Mouse (Mus musculus): Measurements from ENCODE around the gene Rfng. TPM values are rescaled to one million over a fixed set of nuclear protein-coding genes. Genes with fewer than 3 reads are reported as not detected.

Gene Rfng
- polyA plus RNA-seq, 1 experiment = 106 TPM

- no peak for DNase-seq
- no peak overlapping the region for H3K4me3 ChIP-seq (replicated peaks; ENCODE audit: insufficient read depth, low read depth, low read length)
- H3K27me3 ChIP-seq (ENCODE audit: control insufficient read depth, insufficient read depth, low read length) = no peaks in the 10 kb centered on the region
- TF ChIP-seq CTCF (IDR thresholded peaks at IDR 0.05; ENCODE audit: borderline replicate concordance, insufficient read depth, low read depth, low read length) = no peak
- no peak for TF ChIP-seq POLR2A (IDR thresholded peaks at IDR 0.05; ENCODE audit: borderline replicate concordance, insufficient read depth, low read length)
- H3K4me1 ChIP-seq (ENCODE audit: control insufficient read depth, insufficient read depth, low read length) = peaks cover 53% of the 10 kb centered on the region
- H3K27ac ChIP-seq (ENCODE audit: insufficient read depth, low read length) = no peak overlapping the region
- WGBS = 50% methylated on average over 14 of the region's 14 CpGs
Observed at GRCm38 (mm10) chr11:120821076-120821922, 37.3 kb upstream of the Rfng start.

GRCm38 (mm10) chr11:120820546-120820945, 36.5 kb upstream of the Rfng start:
- peak overlapping the region; percentile 17; the same call in 1 of the 2 replicates for H3K27ac ChIP-seq (ENCODE audit: insufficient read depth, low read length)
- no peak overlapping the region for H3K4me3 ChIP-seq (replicated peaks; ENCODE audit: insufficient read depth, low read depth, low read length)
- no peaks in the 10 kb centered on the region for H3K27me3 ChIP-seq (ENCODE audit: control insufficient read depth, insufficient read depth, low read length)
- H3K4me1 ChIP-seq (ENCODE audit: control insufficient read depth, insufficient read depth, low read length) = peaks cover 52% of the 10 kb centered on the region
- 55% methylated on average over 14 of the region's 14 CpGs for WGBS
- TF ChIP-seq CTCF (IDR thresholded peaks at IDR 0.05; ENCODE audit: borderline replicate concordance, insufficient read depth, low read depth, low read length) (no peak), POLR2A (IDR thresholded peaks at IDR 0.05; ENCODE audit: borderline replicate concordance, insufficient read depth, low read length) (no peak)
- no peak for DNase-seq

- Histone ChIP-seq H3K4me1 (ENCODE audit: control insufficient read depth, insufficient read depth, low read length) (peaks cover 45% of the 10 kb centered on the region), H3K27me3 (ENCODE audit: control insufficient read depth, insufficient read depth, low read length) (no peaks in the 10 kb centered on the region), H3K4me3 (replicated peaks; ENCODE audit: insufficient read depth, low read depth, low read length) (no peak overlapping the region), H3K27ac (ENCODE audit: insufficient read depth, low read length) (peak overlapping the region; percentile 47)
- TF ChIP-seq POLR2A (IDR thresholded peaks at IDR 0.05; ENCODE audit: borderline replicate concordance, insufficient read depth, low read length) = no peak
- no peak for TF ChIP-seq CTCF (IDR thresholded peaks at IDR 0.05; ENCODE audit: borderline replicate concordance, insufficient read depth, low read depth, low read length)
- peak; percentile 62 to 80 for DNase-seq
- 13% methylated on average over 6 of the region's 6 CpGs for WGBS
Observed at GRCm38 (mm10) chr11:120819556-120819955, 35.5 kb upstream of the Rfng start.

GRCm38 (mm10) chr11:120818251-120818650, 34.2 kb upstream of the Rfng start:
- DNase-seq = no peak
- no peak overlapping the region for H3K4me3 ChIP-seq (replicated peaks; ENCODE audit: insufficient read depth, low read depth, low read length)
- 94% methylated on average over 13 of the region's 13 CpGs for WGBS
- no peaks in the 10 kb centered on the region for H3K27me3 ChIP-seq (ENCODE audit: control insufficient read depth, insufficient read depth, low read length)
- no peak overlapping the region for H3K27ac ChIP-seq (ENCODE audit: insufficient read depth, low read length)
- no peak for TF ChIP-seq POLR2A (IDR thresholded peaks at IDR 0.05; ENCODE audit: borderline replicate concordance, insufficient read depth, low read length)
- TF ChIP-seq CTCF (IDR thresholded peaks at IDR 0.05; ENCODE audit: borderline replicate concordance, insufficient read depth, low read depth, low read length) = no peak
- H3K4me1 ChIP-seq (ENCODE audit: control insufficient read depth, insufficient read depth, low read length) = peaks cover 45% of the 10 kb centered on the region

- no peak for DNase-seq
- Histone ChIP-seq H3K27me3 (ENCODE audit: control insufficient read depth, insufficient read depth, low read length) (no peaks in the 10 kb centered on the region), H3K27ac (ENCODE audit: insufficient read depth, low read length) (no peak overlapping the region), H3K4me3 (replicated peaks; ENCODE audit: insufficient read depth, low read depth, low read length) (no peak overlapping the region), H3K4me1 (ENCODE audit: control insufficient read depth, insufficient read depth, low read length) (peaks cover 41% of the 10 kb centered on the region)
- no peak for TF ChIP-seq POLR2A (IDR thresholded peaks at IDR 0.05; ENCODE audit: borderline replicate concordance, insufficient read depth, low read length)
- no peak for TF ChIP-seq CTCF (IDR thresholded peaks at IDR 0.05; ENCODE audit: borderline replicate concordance, insufficient read depth, low read depth, low read length)
- WGBS = 83% methylated on average over 6 of the region's 6 CpGs
Observed at GRCm38 (mm10) chr11:120817358-120817757, 33.4 kb upstream of the Rfng start.

- no peaks in the 10 kb centered on the region for H3K27me3 ChIP-seq (ENCODE audit: control insufficient read depth, insufficient read depth, low read length)
- 86% methylated on average over 16 of the region's 16 CpGs for WGBS
- TF ChIP-seq CTCF (IDR thresholded peaks at IDR 0.05; ENCODE audit: borderline replicate concordance, insufficient read depth, low read depth, low read length) (no peak), POLR2A (IDR thresholded peaks at IDR 0.05; ENCODE audit: borderline replicate concordance, insufficient read depth, low read length) (no peak)
- no peak for DNase-seq
- H3K4me1 ChIP-seq (ENCODE audit: control insufficient read depth, insufficient read depth, low read length) = no peaks in the 10 kb centered on the region
- no peak overlapping the region for H3K27ac ChIP-seq (ENCODE audit: insufficient read depth, low read length)
- H3K4me3 ChIP-seq (replicated peaks; ENCODE audit: insufficient read depth, low read depth, low read length) = no peak overlapping the region
Observed at GRCm38 (mm10) chr11:120812068-120812467, 28.1 kb upstream of the Rfng start.

- no peak for DNase-seq
- TF ChIP-seq CTCF (IDR thresholded peaks at IDR 0.05; ENCODE audit: borderline replicate concordance, insufficient read depth, low read depth, low read length) (no peak), POLR2A (IDR thresholded peaks at IDR 0.05; ENCODE audit: borderline replicate concordance, insufficient read depth, low read length) (no peak)
Observed at GRCm38 (mm10) chr11:120808010-120808409, 24.0 kb upstream of the Rfng start.

More at GRCm38 (mm10) chr11:120808010-120808409, 24.0 kb upstream of the Rfng start:
- H3K27me3 ChIP-seq (ENCODE audit: control insufficient read depth, insufficient read depth, low read length) = no peaks in the 10 kb centered on the region
- 77% methylated on average over 12 of the region's 12 CpGs for WGBS
- H3K4me1 ChIP-seq (ENCODE audit: control insufficient read depth, insufficient read depth, low read length) = no peaks in the 10 kb centered on the region
- no peak overlapping the region for H3K27ac ChIP-seq (ENCODE audit: insufficient read depth, low read length)
- no peak overlapping the region for H3K4me3 ChIP-seq (replicated peaks; ENCODE audit: insufficient read depth, low read depth, low read length)

Measured in cerebellum, adult 2 months (tissue).